Mouse (Mus musculus) gastrocnemius, adult 8-10 months (tissue): ENCODE results near the gene Fam173b. TPM values are rescaled to one million over a fixed set of nuclear protein-coding genes. Genes with fewer than 3 reads are reported as not detected.

ENCODE experiments used
- DNase-seq, 2 experiments: peaks; one replicate each; pipeline ENCODE4 v3.0.0; 2022; ENCODE audit warnings: low spot score in 2 of 2
- total RNA-seq, 4 experiments: library from RNA; stranded (reverse); gene quantifications; 2 replicates each; pipeline ENCODE4 v1.2.4; 2022

Fam173b gene
- total RNA-seq, 4 experiments from 2014 or later: 11.9 to 14.9 (median 12.8) TPM

- no peak for DNase-seq
These were observed 32.9 kb downstream of the Fam173b start for GRCm38 (mm10) chr15:31634582-31634981.

- DNase-seq: no peak
These were observed 34.5 kb downstream of the Fam173b start for GRCm38 (mm10) chr15:31636091-31636595.

- no peak for DNase-seq
These were observed 45.6 kb downstream of the Fam173b start for GRCm38 (mm10) chr15:31647225-31647624.

- DNase-seq: no peak
These were observed 46.4 kb downstream of the Fam173b start for GRCm38 (mm10) chr15:31647851-31648569.

- no peak for DNase-seq
These were observed 48.0 kb downstream of the Fam173b start for GRCm38 (mm10) chr15:31649691-31650090.

GRCm38 (mm10) chr15:31650821-31651220, 49.2 kb downstream of the Fam173b start:
- DNase-seq: no peak

- DNase-seq: no peak
These were observed 58.6 kb downstream of the Fam173b start for GRCm38 (mm10) chr15:31660133-31660795.

- no peak for DNase-seq
These were observed 59.2 kb downstream of the Fam173b start for GRCm38 (mm10) chr15:31660844-31661243.

GRCm38 (mm10) chr15:31661802-31662201, 60.1 kb downstream of the Fam173b start:
- no peak for DNase-seq

GRCm38 (mm10) chr15:31663074-31663473, 61.4 kb downstream of the Fam173b start:
- DNase-seq: no peak

Other genes with a start within 250 kb of the Fam173b start
- gene Ankrd33b, start 234.1 kb upstream of the Fam173b start, total RNA-seq: 10 to 100 TPM; 11.5 to 18.8 (median 16.5) TPM
- not detected for gene Ropn1l, start 148.1 kb upstream of the Fam173b start, total RNA-seq
- 100 to 1,000 TPM; 142 to 173 (median 149) TPM for gene March6, start 70.8 kb upstream of the Fam173b start, total RNA-seq
- gene Cmbl, start 36.5 kb upstream of the Fam173b start, total RNA-seq: 10 to 100 TPM; 47.6 to 59.9 (median 49.6) TPM
- 100 to 1,000 TPM; 110 to 120 (median 115) TPM for gene Cct5, start within 50 bp of the Fam173b start, total RNA-seq